Mouse (Mus musculus): ENCODE measurements around the gene Ap4e1.

- TF ChIP-seq CTCF (conservative IDR thresholded peaks at IDR 0.05; ENCODE audit: insufficient read depth, insufficient read length, low read depth, low read length): no peak
- TF ChIP-seq POLR2A (IDR thresholded peaks at IDR 0.05; ENCODE audit: low read depth, low read length): no peak
These were observed 53.0 kb downstream of the Ap4e1 start for GRCm38 (mm10) chr2:127061471-127061870.

Data from kidney, adult 2 months (tissue).